Mouse (Mus musculus) limb, embryonic 13.5 days (tissue): ENCODE measurements around the gene Eif3k. TPM values are rescaled to one million over a fixed set of nuclear protein-coding genes. Genes with fewer than 3 reads are reported as not detected.

ENCODE experiments used
- ATAC-seq: fragments of 200-750 bp; cut with Nextera tagmentation; 2 replicates; pipeline ENCODE4 v1.8.0; 2017; ENCODE audit warnings: low read depth, moderate number of reproducible peaks, moderate TSS enrichment; ENCODE audit not compliant: low FRiP score
- H3K27ac ChIP-seq: fragments of 300-500 bp; sonication (generic); 2 replicates; pipeline ENCODE4 v1.5.1; 2015; ENCODE audit warnings: inconsistent platforms, mild to moderate bottlenecking, moderate library complexity
- H3K27me3 ChIP-seq: fragments of 300-500 bp; sonication (generic); 2 replicates; pipeline ENCODE4 v1.6.1; 2015; ENCODE audit warnings: mild to moderate bottlenecking, inconsistent platforms
- H3K36me3 ChIP-seq: fragments of 300-500 bp; sonication (generic); 2 replicates; pipeline ENCODE4 v1.6.1; 2015; ENCODE audit warnings: inconsistent platforms, mild to moderate bottlenecking, moderate library complexity
- H3K4me1 ChIP-seq: fragments of 300-500 bp; sonication (generic); 2 replicates; pipeline ENCODE4 v1.6.1; 2015; ENCODE audit warnings: inconsistent platforms
- H3K4me2 ChIP-seq: fragments of 300-500 bp; sonication (generic); replicated peaks from 2 replicates; pipeline ENCODE4 v1.6.1; 2015; ENCODE audit warnings: inconsistent platforms, mild to moderate bottlenecking, moderate library complexity
- H3K4me3 ChIP-seq: fragments of 300-500 bp; sonication (generic); 2 replicates; pipeline ENCODE4 v1.5.1; 2015; ENCODE audit warnings: moderate library complexity, mild to moderate bottlenecking, inconsistent platforms
- H3K9ac ChIP-seq: fragments of 300-500 bp; sonication (generic); 2 replicates; pipeline ENCODE4 v1.6.1; 2015; ENCODE audit warnings: mild to moderate bottlenecking, inconsistent platforms
- H3K9me3 ChIP-seq: fragments of 300-500 bp; sonication (generic); 2 replicates; pipeline ENCODE4 v1.6.1; 2016; ENCODE audit warnings: inconsistent platforms
- WGBS: fragments of 180-500 bp; shearing (Covaris S2); methylation state at CpG from one replicate; pipeline ENCODE4 v1.1.7; 2015; 5-methylcytosine and 5-hydroxymethylcytosine counted together
- polyA plus RNA-seq: library from polyadenylated mRNA; unstranded; fragments of >200 nt; fragmentation: Nextera tagmentation; extraction: Ambion mirVana; gene quantifications from 2 replicates; pipeline ENCODE4 v1.2.1, GENCODE M21; 2015

The Eif3k gene
- polyA plus RNA-seq, result 422 and 454 TPM in 2 replicates

GRCm38 (mm10) chr7:28981651-28982273 lies at the start of gene Eif3k, which contains the start of gene Map4k1:
TSS of gene Eif3k (minus strand) at chr7:28981864.
TSS of gene Map4k1 (plus strand) at chr7:28982050.
- ATAC-seq, result peak; percentile 97
- H3K27ac ChIP-seq, result peak within 1 kb of the TSS; percentile 84
- H3K4me1 ChIP-seq, result peaks cover 20% of the 10 kb centered on the region
- H3K4me3 ChIP-seq, result peak within 1 kb of the TSS; percentile 86
- peak within 1 kb of the TSS; percentile 97 for H3K4me2 ChIP-seq
- no peaks in the 10 kb centered on the region for H3K27me3 ChIP-seq
- under 1% methylated on average over 36 of the region's 36 CpGs for WGBS
- peak within 1 kb of the TSS; percentile 89 for H3K9ac ChIP-seq
- no peaks in the 10 kb centered on the region for H3K9me3 ChIP-seq
- H3K36me3 ChIP-seq, result peaks cover 30% of the 10 kb centered on the region

- Histone ChIP-seq H3K9me3 (no peaks in the 10 kb centered on the region), H3K27ac (no peak overlapping the region), H3K27me3 (no peaks in the 10 kb centered on the region), H3K4me2 (no peak overlapping the region), H3K4me1 (no peaks in the 10 kb centered on the region), H3K4me3 (no peak overlapping the region), H3K9ac (no peak overlapping the region), H3K36me3 (no peaks in the 10 kb centered on the region)
- WGBS, result 88% methylated on average over 14 of the region's 14 CpGs
- no peak for ATAC-seq
Observed at GRCm38 (mm10) chr7:29029690-29030656, 48.3 kb upstream of the Eif3k start.

GRCm38 (mm10) chr7:29028761-29029160 lies 47.1 kb upstream of the Eif3k start:
- no peak overlapping the region for H3K4me3 ChIP-seq
- H3K36me3 ChIP-seq, result no peaks in the 10 kb centered on the region
- H3K9ac ChIP-seq, result no peak overlapping the region
- 79% methylated on average over 6 of the region's 6 CpGs for WGBS
- no peak overlapping the region for H3K27ac ChIP-seq
- H3K27me3 ChIP-seq, result no peaks in the 10 kb centered on the region
- H3K4me2 ChIP-seq, result no peak overlapping the region
- H3K4me1 ChIP-seq, result no peaks in the 10 kb centered on the region
- ATAC-seq, result no peak
- H3K9me3 ChIP-seq, result no peaks in the 10 kb centered on the region

GRCm38 (mm10) chr7:29026811-29027210 lies 45.1 kb upstream of the Eif3k start:
- no peak overlapping the region for H3K4me3 ChIP-seq
- H3K4me2 ChIP-seq, result no peak overlapping the region
- no peak overlapping the region for H3K27ac ChIP-seq
- ATAC-seq, result no peak
- H3K9me3 ChIP-seq, result no peaks in the 10 kb centered on the region
- H3K27me3 ChIP-seq, result no peaks in the 10 kb centered on the region
- no peak overlapping the region for H3K9ac ChIP-seq
- H3K4me1 ChIP-seq, result no peaks in the 10 kb centered on the region
- H3K36me3 ChIP-seq, result no peaks in the 10 kb centered on the region
- 75% methylated on average over 4 of the region's 4 CpGs for WGBS

GRCm38 (mm10) chr7:29026195-29026594 lies 44.5 kb upstream of the Eif3k start:
- 88% methylated on average over 5 of the region's 5 CpGs for WGBS
- H3K4me3 ChIP-seq, result no peak overlapping the region
- H3K27me3 ChIP-seq, result peaks cover 4% of the 10 kb centered on the region
- H3K36me3 ChIP-seq, result no peaks in the 10 kb centered on the region
- H3K9me3 ChIP-seq, result no peaks in the 10 kb centered on the region
- no peaks in the 10 kb centered on the region for H3K4me1 ChIP-seq
- ATAC-seq, result no peak
- no peak overlapping the region for H3K9ac ChIP-seq
- no peak overlapping the region for H3K27ac ChIP-seq
- no peak overlapping the region for H3K4me2 ChIP-seq

- no peaks in the 10 kb centered on the region for H3K36me3 ChIP-seq
- no peak overlapping the region for H3K4me3 ChIP-seq
- H3K9me3 ChIP-seq, result no peaks in the 10 kb centered on the region
- H3K9ac ChIP-seq, result no peak overlapping the region
- WGBS, result 69% methylated on average over 7 of the region's 7 CpGs
- no peak for ATAC-seq
- no peak overlapping the region for H3K4me2 ChIP-seq
- no peaks in the 10 kb centered on the region for H3K4me1 ChIP-seq
- no peak overlapping the region for H3K27ac ChIP-seq
- peaks cover 10% of the 10 kb centered on the region for H3K27me3 ChIP-seq
Observed at GRCm38 (mm10) chr7:29025566-29025965, 43.9 kb upstream of the Eif3k start.

- ATAC-seq, result no peak
- no peak overlapping the region for H3K27ac ChIP-seq
Observed at GRCm38 (mm10) chr7:29023514-29023913, 41.9 kb upstream of the Eif3k start.

GRCm38 (mm10) chr7:29022479-29022878 lies 40.8 kb upstream of the Eif3k start:
- Histone ChIP-seq H3K4me2 (no peak overlapping the region), H3K27ac (no peak overlapping the region), H3K9ac (no peak overlapping the region), H3K4me3 (no peak overlapping the region), H3K4me1 (peaks cover 8% of the 10 kb centered on the region), H3K9me3 (no peaks in the 10 kb centered on the region), H3K27me3 (peaks cover 41% of the 10 kb centered on the region), H3K36me3 (no peaks in the 10 kb centered on the region)
- 92% methylated on average over 8 of the region's 8 CpGs for WGBS
- no peak for ATAC-seq

More at GRCm38 (mm10) chr7:29023514-29023913, 41.9 kb upstream of the Eif3k start:
- peaks cover 8% of the 10 kb centered on the region for H3K4me1 ChIP-seq
- H3K4me2 ChIP-seq, result no peak overlapping the region
- peaks cover 30% of the 10 kb centered on the region for H3K27me3 ChIP-seq
- H3K4me3 ChIP-seq, result no peak overlapping the region
- H3K9me3 ChIP-seq, result no peaks in the 10 kb centered on the region
- H3K36me3 ChIP-seq, result no peaks in the 10 kb centered on the region
- 88% methylated on average over 8 of the region's 8 CpGs for WGBS
- H3K9ac ChIP-seq, result no peak overlapping the region

GRCm38 (mm10) chr7:29019447-29020220 lies 38.0 kb upstream of the Eif3k start:
- Histone ChIP-seq H3K27me3 (peaks cover 51% of the 10 kb centered on the region), H3K36me3 (peaks cover 7% of the 10 kb centered on the region; the same call in 1 of the 2 replicates), H3K27ac (no peak overlapping the region), H3K4me3 (peak overlapping the region; percentile 49), H3K4me2 (peak overlapping the region; percentile 78), H3K9me3 (peaks cover 4% of the 10 kb centered on the region), H3K9ac (peak overlapping the region; percentile 63), H3K4me1 (peaks cover 8% of the 10 kb centered on the region)
- 4% methylated on average over 87 of the region's 88 CpGs for WGBS
- no peak for ATAC-seq

GRCm38 (mm10) chr7:29017222-29017621 lies 35.6 kb upstream of the Eif3k start:
- 85% methylated on average over 7 of the region's 7 CpGs for WGBS
- Histone ChIP-seq H3K27me3 (peaks cover 51% of the 10 kb centered on the region), H3K4me2 (no peak overlapping the region), H3K27ac (no peak overlapping the region), H3K9me3 (peaks cover 4% of the 10 kb centered on the region), H3K36me3 (peaks cover 7% of the 10 kb centered on the region; the same call in 1 of the 2 replicates), H3K9ac (no peak overlapping the region), H3K4me1 (peaks cover 8% of the 10 kb centered on the region), H3K4me3 (no peak overlapping the region)
- ATAC-seq, result no peak

- no peak overlapping the region for H3K4me3 ChIP-seq
- no peak overlapping the region for H3K27ac ChIP-seq
- H3K4me1 ChIP-seq, result peaks cover 8% of the 10 kb centered on the region
- peaks cover 4% of the 10 kb centered on the region for H3K9me3 ChIP-seq
- H3K4me2 ChIP-seq, result no peak overlapping the region
- 85% methylated on average over 7 of the region's 7 CpGs for WGBS
- ATAC-seq, result no peak
- peaks cover 7% of the 10 kb centered on the region; the same call in 1 of the 2 replicates for H3K36me3 ChIP-seq
- peaks cover 49% of the 10 kb centered on the region for H3K27me3 ChIP-seq
- H3K9ac ChIP-seq, result no peak overlapping the region
Observed at GRCm38 (mm10) chr7:29016440-29016839, 34.8 kb upstream of the Eif3k start.
